Mouse (Mus musculus): ENCODE results near the gene Ppp1r32. TPM values are rescaled to one million over a fixed set of nuclear protein-coding genes. Genes with fewer than 3 reads are reported as not detected.

Gene Ppp1r32
- polyA plus RNA-seq (2015; fragmentation: Nextera tagmentation; extraction: Ambion mirVana) = 0.49 and 0.57 TPM in 2 replicates

- no peak for DNase-seq (ENCODE audit: low spot score)
Measured at GRCm38 (mm10) chr19:10482703-10483102, at the start of gene Ppp1r32. Gene Ppp1r32 (minus strand): TSS chr19:10482928.

GRCm38 (mm10) chr19:10530082-10530481 is 47.4 kb upstream of the Ppp1r32 start:
- no peak for DNase-seq (ENCODE audit: low spot score)

- peak; percentile 49 for DNase-seq (ENCODE audit: low spot score)
Measured at GRCm38 (mm10) chr19:10525910-10526309, 43.2 kb upstream of the Ppp1r32 start, which contains the start of gene Sdhaf2. Gene Sdhaf2 (minus strand): TSS chr19:10526142.

- DNase-seq (ENCODE audit: low spot score) = peak; percentile 95
Measured at GRCm38 (mm10) chr19:10525106-10525901, 42.6 kb upstream of the Ppp1r32 start, which contains the start of gene Cpsf7. Gene Cpsf7 (plus strand): TSS chr19:10525266.

- DNase-seq (ENCODE audit: low spot score) = no peak
Measured at GRCm38 (mm10) chr19:10524784-10525105, 42.0 kb upstream of the Ppp1r32 start.

- no peak for DNase-seq (ENCODE audit: low spot score)
Measured at GRCm38 (mm10) chr19:10523483-10524080, 40.9 kb upstream of the Ppp1r32 start.

GRCm38 (mm10) chr19:10521926-10522325 is 39.2 kb upstream of the Ppp1r32 start:
- no peak for DNase-seq (ENCODE audit: low spot score)

GRCm38 (mm10) chr19:10520355-10520754 is 37.6 kb upstream of the Ppp1r32 start:
- DNase-seq (ENCODE audit: low spot score) = peak; percentile 28

- no peak for DNase-seq (ENCODE audit: low spot score)
Measured at GRCm38 (mm10) chr19:10510759-10511330, 28.1 kb upstream of the Ppp1r32 start.

GRCm38 (mm10) chr19:10502571-10502970 is 19.8 kb upstream of the Ppp1r32 start:
- peak; percentile 69 for DNase-seq (ENCODE audit: low spot score)

- DNase-seq (ENCODE audit: low spot score) = no peak
Measured at GRCm38 (mm10) chr19:10500581-10500980, 17.9 kb upstream of the Ppp1r32 start.

GRCm38 (mm10) chr19:10497512-10498160 is 14.9 kb upstream of the Ppp1r32 start:
- no peak for DNase-seq (ENCODE audit: low spot score)

GRCm38 (mm10) chr19:10496976-10497375 is 14.2 kb upstream of the Ppp1r32 start:
- no peak for DNase-seq (ENCODE audit: low spot score)

GRCm38 (mm10) chr19:10495670-10496069 is 12.9 kb upstream of the Ppp1r32 start:
- no peak for DNase-seq (ENCODE audit: low spot score)

- peak; percentile 49 for DNase-seq (ENCODE audit: low spot score)
Measured at GRCm38 (mm10) chr19:10486264-10486738, 3.6 kb upstream of the Ppp1r32 start.

- peak; percentile 68 for DNase-seq (ENCODE audit: low spot score)
Measured at GRCm38 (mm10) chr19:10479541-10479940, 3.2 kb downstream of the Ppp1r32 start.

- no peak for DNase-seq (ENCODE audit: low spot score)
Measured at GRCm38 (mm10) chr19:10473779-10474178, 8.9 kb downstream of the Ppp1r32 start.

GRCm38 (mm10) chr19:10472958-10473357 is 9.8 kb downstream of the Ppp1r32 start:
- DNase-seq (ENCODE audit: low spot score) = no peak

GRCm38 (mm10) chr19:10469171-10469658 is 13.5 kb downstream of the Ppp1r32 start:
- no peak for DNase-seq (ENCODE audit: low spot score)

GRCm38 (mm10) chr19:10464427-10464826 is 18.3 kb downstream of the Ppp1r32 start:
- DNase-seq (ENCODE audit: low spot score) = no peak

GRCm38 (mm10) chr19:10461584-10461983 is 21.1 kb downstream of the Ppp1r32 start:
- DNase-seq (ENCODE audit: low spot score) = no peak

Data from thymus, postnatal 0 days (tissue).